Mouse (Mus musculus): ENCODE measurements at regions not wholly inside any gene's neighbourhood (a gene's known extent, or its start where the extent isn't known, plus 50 kb on each side); places are given as distances from the start of the nearest gene placed in this dataset.

DNA sequence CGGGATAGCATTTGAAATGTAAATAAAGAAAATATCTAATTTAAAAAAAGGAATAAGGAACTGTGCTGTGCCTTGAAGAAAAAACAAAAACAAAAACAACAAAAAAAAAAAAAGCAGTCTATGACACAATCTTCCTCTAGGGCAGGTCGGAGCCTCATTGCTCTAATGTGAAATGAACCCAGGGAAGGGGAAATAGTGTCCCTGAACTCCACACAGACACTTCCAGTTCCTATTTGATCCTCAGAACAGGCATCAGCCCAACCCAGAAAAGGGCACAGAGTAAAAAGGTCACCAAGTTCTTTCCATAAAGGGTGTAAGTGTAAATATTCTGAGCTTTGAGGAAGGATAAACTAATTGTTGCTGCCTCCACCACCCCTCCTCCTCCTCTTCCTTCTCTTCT lies 250.2 kb upstream of the Fggy start:
- H3K9ac ChIP-seq (ENCODE audit: low read depth, low read length), result no peak overlapping the region
- DNase-seq (ENCODE audit: low spot score), result no peak
- no peaks in the 10 kb centered on the region for H3K27me3 ChIP-seq (replicated peaks; ENCODE audit: control insufficient read depth, insufficient read depth, low read length)
- H3K9me3 ChIP-seq (ENCODE audit: control insufficient read depth, low read length), result no peaks in the 10 kb centered on the region
- WGBS, result 75% methylated on average over 2 of the region's 2 CpGs
- ATAC-seq (replicated peaks; ENCODE audit: low FRiP score), result no peak
- H3K4me3 ChIP-seq (ENCODE audit: low read depth, low read length), result no peak overlapping the region
- H3K36me3 ChIP-seq (ENCODE audit: control insufficient read depth, insufficient read depth, low read length), result no peaks in the 10 kb centered on the region
- no peak overlapping the region for H3K4me2 ChIP-seq
- no peaks in the 10 kb centered on the region for H3K4me1 ChIP-seq (replicated peaks; ENCODE audit: control insufficient read depth, insufficient read depth, low read length)
- no peak overlapping the region for H3K27ac ChIP-seq (ENCODE audit: low read depth, low read length)

DNA sequence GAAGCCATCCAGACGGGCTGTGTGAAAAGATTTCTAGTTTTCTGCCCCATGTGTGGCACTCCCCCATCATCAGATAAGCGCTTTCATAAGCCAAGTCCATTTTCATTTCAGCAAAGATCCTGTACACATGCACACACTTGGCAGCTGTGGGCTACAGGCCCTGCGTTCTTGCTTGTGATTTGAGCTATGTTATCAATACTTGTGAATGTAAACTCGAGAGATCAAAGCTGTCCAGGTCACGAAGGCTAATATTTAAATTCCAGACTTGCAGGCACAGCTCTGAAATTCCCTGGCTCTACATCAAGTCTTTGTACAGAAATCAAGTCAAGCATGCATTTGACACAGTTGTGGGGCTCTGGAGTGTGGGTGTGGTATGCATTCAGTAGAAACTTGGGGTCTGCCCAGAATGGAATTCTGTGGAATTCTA lies 248.8 kb upstream of the Fggy start:
- no peak for ATAC-seq (replicated peaks; ENCODE audit: low FRiP score)

DNA sequence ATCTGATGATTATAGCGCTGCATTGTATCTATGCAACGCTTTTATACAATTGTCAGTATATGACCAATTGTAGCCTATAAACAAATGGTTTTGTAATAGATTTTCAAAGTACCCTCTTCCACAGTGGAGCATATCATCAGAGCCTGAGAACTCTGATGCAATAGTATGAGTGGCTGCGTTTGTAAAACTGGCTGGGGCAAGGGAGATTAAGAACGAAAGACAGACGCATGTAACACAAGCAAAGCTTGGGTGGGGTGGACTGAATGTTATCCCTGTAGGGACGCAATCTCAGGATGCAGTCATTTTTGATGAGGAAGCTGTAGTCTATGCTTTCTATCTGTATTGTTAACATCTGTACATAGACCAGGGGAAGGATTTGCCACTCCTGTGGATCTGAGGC lies 246.9 kb upstream of the Fggy start:
- Histone ChIP-seq H3K27me3 (replicated peaks; ENCODE audit: control insufficient read depth, insufficient read depth, low read length) (no peaks in the 10 kb centered on the region), H3K36me3 (ENCODE audit: control insufficient read depth, insufficient read depth, low read length) (no peaks in the 10 kb centered on the region), H3K4me2 (no peak overlapping the region), H3K9ac (ENCODE audit: low read depth, low read length) (no peak overlapping the region), H3K9me3 (ENCODE audit: control insufficient read depth, low read length) (no peaks in the 10 kb centered on the region), H3K4me3 (ENCODE audit: low read depth, low read length) (no peak overlapping the region), H3K27ac (ENCODE audit: low read depth, low read length) (no peak overlapping the region), H3K4me1 (replicated peaks; ENCODE audit: control insufficient read depth, insufficient read depth, low read length) (no peaks in the 10 kb centered on the region)
- 62% methylated on average over 6 of the region's 6 CpGs for WGBS
- ATAC-seq (replicated peaks; ENCODE audit: low FRiP score) (no peak), DNase-seq (ENCODE audit: low spot score) (no peak)

More for the DNA sequence above, 248.8 kb upstream of the Fggy start:
- H3K9me3 ChIP-seq (ENCODE audit: control insufficient read depth, low read length), result no peaks in the 10 kb centered on the region
- no peak overlapping the region for H3K4me3 ChIP-seq (ENCODE audit: low read depth, low read length)
- H3K36me3 ChIP-seq (ENCODE audit: control insufficient read depth, insufficient read depth, low read length), result no peaks in the 10 kb centered on the region
- 58% methylated on average over 5 of the region's 5 CpGs for WGBS
- no peak overlapping the region for H3K9ac ChIP-seq (ENCODE audit: low read depth, low read length)
- no peak for DNase-seq (ENCODE audit: low spot score)
- H3K4me2 ChIP-seq, result no peak overlapping the region
- no peaks in the 10 kb centered on the region for H3K27me3 ChIP-seq (replicated peaks; ENCODE audit: control insufficient read depth, insufficient read depth, low read length)
- no peak overlapping the region for H3K27ac ChIP-seq (ENCODE audit: low read depth, low read length)
- no peaks in the 10 kb centered on the region for H3K4me1 ChIP-seq (replicated peaks; ENCODE audit: control insufficient read depth, insufficient read depth, low read length)

DNA sequence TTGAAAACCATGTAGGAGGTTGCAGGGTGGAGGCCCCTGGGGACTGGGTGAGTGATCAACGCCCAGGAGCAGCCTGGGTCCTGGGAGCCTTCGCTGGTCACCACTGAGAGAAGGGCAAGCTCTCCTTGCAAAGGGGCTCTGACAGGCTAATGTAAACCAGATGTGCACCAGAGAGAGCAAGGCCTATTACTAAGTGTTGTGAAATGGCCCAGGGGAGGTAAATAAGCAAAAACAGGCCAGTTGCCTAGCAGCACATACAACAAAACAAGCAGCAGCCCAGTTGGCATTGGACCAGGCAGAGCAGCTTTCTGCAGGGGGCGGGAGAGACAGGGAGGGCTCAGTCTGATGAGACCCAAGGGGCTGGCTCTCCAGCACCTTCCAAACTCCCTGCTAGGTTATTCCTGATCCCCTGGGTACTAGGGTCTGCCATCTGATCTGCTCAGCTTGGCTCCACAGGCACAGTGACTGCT lies 239.5 kb upstream of the Fggy start:
- Histone ChIP-seq H3K36me3 (ENCODE audit: control insufficient read depth, insufficient read depth, low read length) (no peaks in the 10 kb centered on the region), H3K27me3 (replicated peaks; ENCODE audit: control insufficient read depth, insufficient read depth, low read length) (no peaks in the 10 kb centered on the region), H3K4me1 (replicated peaks; ENCODE audit: control insufficient read depth, insufficient read depth, low read length) (no peaks in the 10 kb centered on the region), H3K4me2 (no peak overlapping the region), H3K9me3 (ENCODE audit: control insufficient read depth, low read length) (no peaks in the 10 kb centered on the region), H3K4me3 (ENCODE audit: low read depth, low read length) (no peak overlapping the region), H3K27ac (ENCODE audit: low read depth, low read length) (no peak overlapping the region), H3K9ac (ENCODE audit: low read depth, low read length) (no peak overlapping the region)
- WGBS, result 46% methylated on average over 3 of the region's 3 CpGs
- ATAC-seq (replicated peaks; ENCODE audit: low FRiP score) (no peak), DNase-seq (ENCODE audit: low spot score) (no peak)

DNA sequence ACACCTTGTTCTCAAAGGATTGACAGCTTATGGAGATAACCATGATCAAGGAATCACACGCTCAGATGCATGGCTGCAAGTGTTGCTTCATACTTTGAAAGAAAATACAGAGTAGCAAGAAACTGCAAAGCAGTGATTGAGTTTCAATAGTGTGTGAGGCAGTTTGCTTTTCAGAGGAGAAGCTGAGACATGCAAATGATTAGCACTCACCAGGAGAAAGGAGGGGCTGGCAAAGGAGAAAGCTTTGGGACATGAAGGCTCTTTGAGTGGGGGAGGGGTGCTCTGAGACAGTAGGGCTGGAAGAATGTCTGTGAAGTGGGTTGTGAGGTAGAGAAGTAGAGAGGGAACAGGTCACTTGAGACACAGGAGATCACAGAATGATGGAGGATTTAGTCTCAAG lies 238.7 kb upstream of the Fggy start:
- Histone ChIP-seq H3K36me3 (ENCODE audit: control insufficient read depth, insufficient read depth, low read length) (no peaks in the 10 kb centered on the region), H3K27me3 (replicated peaks; ENCODE audit: control insufficient read depth, insufficient read depth, low read length) (no peaks in the 10 kb centered on the region), H3K4me1 (replicated peaks; ENCODE audit: control insufficient read depth, insufficient read depth, low read length) (no peaks in the 10 kb centered on the region), H3K4me3 (ENCODE audit: low read depth, low read length) (no peak overlapping the region), H3K9me3 (ENCODE audit: control insufficient read depth, low read length) (no peaks in the 10 kb centered on the region), H3K27ac (ENCODE audit: low read depth, low read length) (no peak overlapping the region), H3K4me2 (no peak overlapping the region), H3K9ac (ENCODE audit: low read depth, low read length) (no peak overlapping the region)
- DNase-seq (ENCODE audit: low spot score) (no peak), ATAC-seq (replicated peaks; ENCODE audit: low FRiP score) (no peak)
- 51% methylated on average over 1 of the region's 1 CpGs for WGBS

DNA sequence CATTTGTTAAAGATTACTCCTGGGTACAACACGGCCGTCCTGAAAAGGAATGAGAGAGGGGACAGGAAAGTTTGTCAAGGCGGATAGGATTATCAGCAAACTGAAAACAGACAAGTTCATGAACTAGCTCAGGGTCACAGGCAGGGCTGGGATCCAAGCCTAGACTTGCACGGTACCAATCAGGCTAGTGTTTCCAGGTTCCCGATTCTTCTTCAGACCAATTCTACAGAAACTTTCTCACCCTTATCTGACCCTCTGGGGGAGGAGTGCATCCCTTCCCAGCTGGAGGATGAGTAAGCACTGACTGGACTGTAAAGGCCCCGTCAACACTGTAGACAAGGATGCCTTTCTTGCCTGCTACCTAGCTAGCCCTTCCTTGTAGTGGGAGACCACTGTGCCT lies 238.3 kb upstream of the Fggy start:
- no peak for ATAC-seq (replicated peaks; ENCODE audit: low FRiP score)

DNA sequence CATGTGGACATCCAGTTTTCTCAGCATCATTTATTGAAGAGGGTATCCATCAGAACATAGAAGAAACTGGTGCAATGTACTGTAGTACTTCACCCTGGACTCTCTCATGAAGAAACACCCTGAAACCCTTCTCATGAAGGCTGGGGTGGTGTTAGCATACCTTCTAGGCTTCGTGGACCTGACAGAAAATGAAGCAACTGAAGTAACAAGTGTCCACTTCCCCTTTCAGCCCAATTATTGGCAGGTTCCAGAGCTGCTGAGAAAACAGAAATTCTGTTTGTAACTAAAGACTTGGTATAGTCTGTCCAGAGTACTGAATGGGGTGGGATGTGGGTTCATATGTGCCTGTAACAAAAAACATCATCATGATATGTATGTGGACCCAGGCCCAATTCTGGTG lies 231.4 kb upstream of the Fggy start:
- Histone ChIP-seq H3K36me3 (ENCODE audit: control insufficient read depth, insufficient read depth, low read length) (no peaks in the 10 kb centered on the region), H3K4me1 (replicated peaks; ENCODE audit: control insufficient read depth, insufficient read depth, low read length) (no peaks in the 10 kb centered on the region), H3K4me2 (no peak overlapping the region), H3K9ac (ENCODE audit: low read depth, low read length) (no peak overlapping the region), H3K9me3 (ENCODE audit: control insufficient read depth, low read length) (no peaks in the 10 kb centered on the region), H3K27me3 (replicated peaks; ENCODE audit: control insufficient read depth, insufficient read depth, low read length) (no peaks in the 10 kb centered on the region), H3K4me3 (ENCODE audit: low read depth, low read length) (no peak overlapping the region), H3K27ac (ENCODE audit: low read depth, low read length) (no peak overlapping the region)
- WGBS, result 29% methylated on average over 1 of the region's 1 CpGs
- no peak for ATAC-seq (replicated peaks; ENCODE audit: low FRiP score)
- no peak for DNase-seq (ENCODE audit: low spot score)

More for the DNA sequence above, 238.3 kb upstream of the Fggy start:
- Histone ChIP-seq H3K4me2 (no peak overlapping the region), H3K4me3 (ENCODE audit: low read depth, low read length) (no peak overlapping the region), H3K4me1 (replicated peaks; ENCODE audit: control insufficient read depth, insufficient read depth, low read length) (no peaks in the 10 kb centered on the region), H3K36me3 (ENCODE audit: control insufficient read depth, insufficient read depth, low read length) (no peaks in the 10 kb centered on the region), H3K9me3 (ENCODE audit: control insufficient read depth, low read length) (no peaks in the 10 kb centered on the region), H3K9ac (ENCODE audit: low read depth, low read length) (no peak overlapping the region), H3K27me3 (replicated peaks; ENCODE audit: control insufficient read depth, insufficient read depth, low read length) (no peaks in the 10 kb centered on the region), H3K27ac (ENCODE audit: low read depth, low read length) (no peak overlapping the region)
- no peak for DNase-seq (ENCODE audit: low spot score)
- 37% methylated on average over 6 of the region's 6 CpGs for WGBS

DNA sequence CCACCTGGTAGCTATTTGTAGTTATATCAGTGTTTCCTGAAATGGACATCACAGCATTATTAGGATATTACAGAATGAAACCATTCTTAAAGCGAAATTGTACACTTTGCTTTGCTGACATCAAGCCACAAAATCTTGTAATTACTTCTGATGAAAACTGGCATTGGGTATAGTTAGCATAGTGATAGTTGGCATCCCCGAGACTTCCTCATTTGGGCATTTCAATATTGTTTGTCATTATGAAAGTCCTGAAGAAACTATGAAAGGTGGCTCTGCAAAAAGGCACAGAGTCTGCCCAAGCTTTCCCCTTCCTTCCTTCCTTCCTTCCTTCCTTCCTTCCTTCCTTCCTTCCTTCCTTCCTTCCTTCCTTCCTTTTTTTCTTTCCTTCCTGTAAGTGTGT lies 217.5 kb upstream of the Fggy start:
- 70% methylated on average over 2 of the region's 2 CpGs for WGBS
- DNase-seq (ENCODE audit: low spot score), result no peak
- no peak overlapping the region for H3K4me2 ChIP-seq
- no peaks in the 10 kb centered on the region for H3K36me3 ChIP-seq (ENCODE audit: control insufficient read depth, insufficient read depth, low read length)
- no peak overlapping the region for H3K27ac ChIP-seq (ENCODE audit: low read depth, low read length)
- H3K9ac ChIP-seq (ENCODE audit: low read depth, low read length), result no peak overlapping the region
- no peaks in the 10 kb centered on the region for H3K4me1 ChIP-seq (replicated peaks; ENCODE audit: control insufficient read depth, insufficient read depth, low read length)
- no peaks in the 10 kb centered on the region for H3K9me3 ChIP-seq (ENCODE audit: control insufficient read depth, low read length)
- H3K4me3 ChIP-seq (ENCODE audit: low read depth, low read length), result no peak overlapping the region
- no peaks in the 10 kb centered on the region for H3K27me3 ChIP-seq (replicated peaks; ENCODE audit: control insufficient read depth, insufficient read depth, low read length)
- ATAC-seq (replicated peaks; ENCODE audit: low FRiP score), result no peak

DNA sequence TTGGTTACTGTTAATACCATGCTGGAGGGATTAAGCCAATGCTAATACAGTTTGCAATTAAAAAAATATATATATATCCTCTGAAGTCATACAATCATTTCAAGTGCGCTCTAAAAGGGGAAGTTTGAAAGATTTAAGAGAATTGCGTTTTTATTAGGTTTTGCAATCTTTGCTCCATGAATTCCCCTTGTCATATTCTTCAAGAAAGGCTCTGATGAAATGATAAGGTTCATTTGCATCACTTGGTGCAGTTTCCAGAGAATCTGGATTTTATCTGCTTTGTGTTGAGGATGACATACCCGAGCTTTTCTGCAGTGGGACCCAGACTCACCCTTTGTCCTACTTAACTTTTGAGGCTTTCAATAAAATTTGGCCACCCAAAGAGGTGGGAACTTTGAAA lies 216.4 kb upstream of the Fggy start:
- no peaks in the 10 kb centered on the region for H3K4me1 ChIP-seq (replicated peaks; ENCODE audit: control insufficient read depth, insufficient read depth, low read length)
- H3K36me3 ChIP-seq (ENCODE audit: control insufficient read depth, insufficient read depth, low read length), result no peaks in the 10 kb centered on the region
- no peak overlapping the region for H3K4me2 ChIP-seq
- H3K27me3 ChIP-seq (replicated peaks; ENCODE audit: control insufficient read depth, insufficient read depth, low read length), result no peaks in the 10 kb centered on the region
- DNase-seq (ENCODE audit: low spot score) (no peak), ATAC-seq (replicated peaks; ENCODE audit: low FRiP score) (no peak)
- no peak overlapping the region for H3K9ac ChIP-seq (ENCODE audit: low read depth, low read length)
- H3K9me3 ChIP-seq (ENCODE audit: control insufficient read depth, low read length), result no peaks in the 10 kb centered on the region
- WGBS, result 72% methylated on average over 3 of the region's 3 CpGs
- no peak overlapping the region for H3K4me3 ChIP-seq (ENCODE audit: low read depth, low read length)
- no peak overlapping the region for H3K27ac ChIP-seq (ENCODE audit: low read depth, low read length)

All from liver, embryonic 11.5 days (tissue).